Mouse (Mus musculus) lung, embryonic 14.5 days (tissue): ENCODE data around the gene Krtap10-10. TPM values are rescaled to one million over a fixed set of nuclear protein-coding genes. Genes with fewer than 3 reads are reported as not detected.
A peak's percentile ranks its signal among the peaks of the same experiment; 100 is the strongest.
"Not testable (repeated sequence)": the region's sequence is repeated elsewhere in the genome, so short reads cannot be mapped to it uniquely, and the experiment has no call there.

Source experiments
- ATAC-seq: fragments of 200-750 bp; cut with Nextera tagmentation; 2 replicates; pipeline ENCODE4 v1.8.0; 2017; ENCODE audit warnings: mild to moderate bottlenecking, moderate TSS enrichment, moderate library complexity; ENCODE audit not compliant: insufficient read depth
- DNase-seq: peaks from one replicate; pipeline ENCODE4 v3.0.0-alpha.2; 2015
- H3K27ac ChIP-seq: fragments of 300-500 bp; sonication (generic); 2 replicates; pipeline ENCODE4 v1.5.1; 2014; ENCODE audit warnings: low read depth, mild to moderate bottlenecking, moderate library complexity
- H3K27me3 ChIP-seq: fragments of 300-500 bp; sonication (generic); 2 replicates; pipeline ENCODE4 v1.6.1; 2014; ENCODE audit warnings: low read length, control low read depth; ENCODE audit not compliant: insufficient read depth
- H3K36me3 ChIP-seq: fragments of 300-500 bp; sonication (generic); 2 replicates; pipeline ENCODE4 v1.6.1; 2014; ENCODE audit warnings: control low read depth; ENCODE audit not compliant: insufficient read depth
- H3K4me1 ChIP-seq: fragments of 300-500 bp; sonication (generic); 2 replicates; pipeline ENCODE4 v1.6.1; 2014; ENCODE audit warnings: antibody characterized with exemption, control low read depth; ENCODE audit not compliant: insufficient read depth
- H3K4me2 ChIP-seq: fragments of 300-500 bp; sonication (generic); 2 replicates; pipeline ENCODE4 v1.6.1; 2014; ENCODE audit warnings: mild to moderate bottlenecking
- H3K4me3 ChIP-seq: fragments of 300-500 bp; sonication (generic); 2 replicates; pipeline ENCODE4 v1.5.1; 2014; ENCODE audit warnings: low read depth, low read length
- H3K9ac ChIP-seq: fragments of 300-500 bp; sonication (generic); 2 replicates; pipeline ENCODE4 v1.6.1; 2014
- H3K9me3 ChIP-seq: fragments of 300-500 bp; sonication (generic); 2 replicates; pipeline ENCODE4 v1.6.1; 2016; ENCODE audit warnings: low read depth, low read length, control low read depth
- CTCF ChIP-seq: IDR thresholded peaks from 2 replicates; pipeline ENCODE4 v1.5.1; 2016; ENCODE audit warnings: antibody characterized with exemption, low read depth
- WGBS: fragments of 180-500 bp; shearing (Covaris S2); extraction: QIAGEN DNeasy Blood & Tissue Kit; methylation state at CpG from one replicate; pipeline ENCODE4 v1.1.7; 2014; 5-methylcytosine and 5-hydroxymethylcytosine counted together
- polyA plus RNA-seq: library from polyadenylated mRNA; unstranded; fragments of >200 nt; fragmentation: Nextera tagmentation; extraction: Ambion mirVana; gene quantifications from 2 replicates; pipeline ENCODE4 v1.2.1, GENCODE M21; 2014

The Krtap10-10 gene
- polyA plus RNA-seq: not detected in 2 replicates

DNA sequence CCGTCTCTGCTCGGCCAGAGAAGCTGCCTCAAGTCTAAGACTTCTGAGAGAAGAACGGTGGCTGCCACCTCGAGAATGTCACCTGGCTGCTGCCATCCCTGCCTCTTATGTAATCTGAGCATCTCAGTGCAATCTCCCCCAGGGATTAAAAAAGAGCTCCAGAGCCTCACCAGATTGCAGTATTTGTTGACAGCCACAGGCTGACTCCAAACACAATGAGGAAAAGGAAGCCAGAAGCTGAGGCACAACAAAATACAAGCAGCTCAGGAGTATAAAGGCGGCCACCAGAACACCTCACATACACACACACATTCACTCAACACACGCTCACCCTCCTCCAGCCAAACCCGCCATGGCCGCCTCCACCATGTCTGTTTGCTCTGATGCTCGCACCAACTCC is at the start of gene Krtap10-10:
Krtap10-10 (plus strand) TSS at position 301 of the 400 bp plus-strand sequence.
- ATAC-seq: no peak
- no peaks in the 10 kb centered on the region for H3K9me3 ChIP-seq
- H3K27me3 ChIP-seq: no peaks in the 10 kb centered on the region
- H3K4me2 ChIP-seq: no peak within 1 kb of the TSS
- no peak for DNase-seq
- H3K36me3 ChIP-seq: no peaks in the 10 kb centered on the region
- no peak within 1 kb of the TSS for H3K27ac ChIP-seq
- H3K4me1 ChIP-seq: no peaks in the 10 kb centered on the region
- no peak within 1 kb of the TSS for H3K9ac ChIP-seq
- no peak for TF ChIP-seq CTCF
- no peak within 1 kb of the TSS for H3K4me3 ChIP-seq
- whole genome bisulfite sequencing: 51% methylated on average over 9 of the region's 9 CpGs

DNA sequence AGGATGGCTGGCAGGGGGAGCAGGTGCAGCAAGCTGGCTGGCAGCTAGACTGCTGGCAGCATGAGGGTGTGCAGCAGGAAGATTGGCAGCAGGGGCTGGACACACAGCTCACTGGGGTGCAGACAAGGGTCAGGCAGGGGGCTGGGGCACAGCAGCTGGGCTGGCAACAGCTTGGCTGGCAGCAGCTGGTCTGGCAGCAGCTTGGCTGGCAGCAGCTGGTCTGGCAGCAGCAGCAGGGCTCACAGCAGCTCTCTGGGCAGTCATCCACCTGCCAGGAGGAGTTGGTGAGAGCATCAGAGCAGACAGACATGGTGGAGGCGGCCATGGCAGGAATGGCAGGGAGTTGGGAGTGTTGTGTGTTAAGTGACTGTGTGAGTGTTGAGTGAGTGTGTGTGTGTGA is 47.9 kb upstream of the Krtap10-10 start, which contains the start of gene Gm7137:
Gm7137 (minus strand) TSS at position 325 of the 400 bp plus-strand sequence.
- H3K9me3 ChIP-seq, H3K27me3 ChIP-seq, H3K27ac ChIP-seq, H3K4me3 ChIP-seq, H3K4me2 ChIP-seq, H3K9ac ChIP-seq, DNase-seq, H3K4me1 ChIP-seq, H3K36me3 ChIP-seq, ATAC-seq: not testable (repeated sequence)
- no CpG with 5 or more reads among the region's 1 CpGs for WGBS

DNA sequence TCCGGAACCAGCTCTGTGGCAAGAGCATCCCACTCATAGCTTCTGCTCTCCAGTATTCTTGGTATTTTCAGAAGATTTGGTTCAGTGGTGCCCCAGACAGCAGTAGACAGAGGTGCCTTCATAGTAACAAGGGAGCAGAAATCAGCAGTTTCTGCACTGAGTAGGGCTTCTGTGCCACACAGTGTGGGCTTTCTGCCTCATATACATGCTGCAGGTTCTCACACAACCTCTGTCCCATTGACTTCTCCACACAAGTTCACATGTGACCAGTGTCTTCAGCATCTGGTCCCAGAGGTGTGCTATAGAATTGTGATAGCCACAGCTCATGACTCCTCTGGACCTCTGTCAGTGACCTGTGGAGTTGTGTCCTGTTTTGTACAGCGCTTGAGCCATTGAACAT is 47.1 kb upstream of the Krtap10-10 start:
- Histone ChIP-seq H3K36me3 (no peaks in the 10 kb centered on the region), H3K9ac (no peak overlapping the region), H3K4me2 (no peak overlapping the region), H3K9me3 (no peaks in the 10 kb centered on the region), H3K27me3 (no peaks in the 10 kb centered on the region), H3K4me1 (no peaks in the 10 kb centered on the region), H3K4me3 (no peak overlapping the region), H3K27ac (no peak overlapping the region)
- no peak for TF ChIP-seq CTCF
- WGBS: 64% methylated on average over 2 of the region's 2 CpGs
- ATAC-seq (no peak), DNase-seq (no peak)

DNA sequence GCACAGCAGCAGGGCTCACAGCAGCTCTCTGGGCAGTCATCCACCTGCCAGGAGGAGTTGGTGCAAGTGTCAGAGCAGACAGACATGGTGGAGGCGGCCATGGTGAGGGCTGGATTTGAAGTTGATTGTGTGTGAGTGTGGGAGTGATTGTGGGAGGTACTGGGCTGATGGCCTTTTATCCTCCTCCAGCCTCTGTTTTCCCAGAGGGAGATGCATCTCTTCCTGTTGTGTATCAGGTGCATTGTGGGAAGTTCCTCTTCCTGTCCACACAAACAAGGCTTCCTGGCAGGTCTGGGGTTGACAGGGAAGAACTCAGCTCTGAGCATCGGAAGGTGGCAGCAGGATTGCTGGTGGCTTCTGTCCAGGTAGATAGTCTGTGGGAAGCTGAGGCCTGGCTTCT is 40.8 kb upstream of the Krtap10-10 start, which contains the start of gene Gm9639:
Gm9639 (minus strand) TSS at position 101 of the 400 bp plus-strand sequence.
- 38% methylated on average over 2 of the region's 2 CpGs for WGBS
- no peaks in the 10 kb centered on the region for H3K4me1 ChIP-seq
- no peak within 1 kb of the TSS for H3K9ac ChIP-seq
- TF ChIP-seq CTCF: no peak
- no peak within 1 kb of the TSS for H3K27ac ChIP-seq
- no peak within 1 kb of the TSS for H3K4me3 ChIP-seq
- ATAC-seq: no peak
- H3K36me3 ChIP-seq: no peaks in the 10 kb centered on the region
- H3K9me3 ChIP-seq: no peaks in the 10 kb centered on the region
- no peak within 1 kb of the TSS for H3K4me2 ChIP-seq
- H3K27me3 ChIP-seq: no peaks in the 10 kb centered on the region
- no peak for DNase-seq

DNA sequence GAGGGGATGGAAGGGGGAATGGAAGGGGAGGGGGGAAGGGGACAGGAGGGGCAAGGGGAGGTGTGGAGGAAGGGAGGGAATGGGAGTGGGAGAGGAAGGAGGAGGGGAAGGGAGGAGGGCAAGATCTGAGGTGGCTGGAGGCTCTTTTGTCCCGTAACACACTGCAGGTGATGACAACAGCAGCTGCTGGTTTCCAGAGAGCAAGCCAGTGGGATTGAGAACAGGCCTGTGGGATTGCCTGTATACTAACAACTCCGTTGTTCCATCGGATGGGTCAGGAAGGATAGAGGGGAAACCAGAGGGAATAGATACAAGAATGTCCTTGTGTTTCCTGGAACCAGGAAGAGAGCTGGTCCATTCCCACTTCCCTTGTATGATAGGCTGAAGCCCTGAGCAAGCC is 38.1 kb upstream of the Krtap10-10 start:
- no peak for ATAC-seq
- no peaks in the 10 kb centered on the region for H3K9me3 ChIP-seq
- H3K36me3 ChIP-seq: no peaks in the 10 kb centered on the region
- no peaks in the 10 kb centered on the region for H3K4me1 ChIP-seq
- H3K27me3 ChIP-seq: no peaks in the 10 kb centered on the region
- H3K4me2 ChIP-seq: no peak overlapping the region
- no peak for DNase-seq
- no peak overlapping the region for H3K27ac ChIP-seq
- H3K9ac ChIP-seq: no peak overlapping the region
- no peak for TF ChIP-seq CTCF
- no peak overlapping the region for H3K4me3 ChIP-seq
- WGBS: 5% methylated on average over 3 of the region's 3 CpGs

DNA sequence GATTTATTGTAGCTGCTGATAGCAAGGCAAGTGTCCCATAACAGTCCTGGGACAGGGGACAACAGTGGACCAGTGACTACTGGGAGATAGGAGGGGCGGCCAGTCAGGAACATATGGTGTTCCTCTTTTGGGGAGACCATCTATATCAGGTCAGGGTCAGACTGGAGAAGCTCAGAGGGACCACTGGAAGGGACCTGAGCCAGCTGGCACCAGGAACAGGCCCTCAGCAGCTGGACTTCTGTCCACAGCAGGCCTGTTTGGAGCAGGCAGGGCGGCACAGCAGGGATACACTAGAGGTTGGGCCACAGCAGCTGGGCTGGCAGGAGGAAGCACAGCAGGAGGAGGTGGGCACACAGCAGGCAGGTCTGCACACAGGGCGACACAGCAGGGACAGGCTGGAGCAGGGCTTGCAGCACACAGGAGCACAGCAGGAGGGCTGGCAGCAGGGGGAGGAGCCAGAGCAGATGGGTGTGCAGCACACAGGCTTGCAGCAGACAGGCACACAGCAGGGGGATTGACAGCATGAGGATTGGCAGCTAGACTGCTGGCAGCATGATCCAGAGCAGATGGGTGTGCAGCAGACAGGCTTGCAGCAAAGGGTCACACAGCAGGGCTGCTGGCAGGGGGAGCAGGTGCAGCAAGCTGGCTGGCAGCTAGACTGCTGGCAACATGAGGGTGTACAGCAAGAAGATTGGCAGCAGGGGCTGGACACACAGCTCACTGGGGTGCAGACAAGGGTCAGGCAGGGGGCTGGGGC is 37.4 kb upstream of the Krtap10-10 start:
- H3K27me3 ChIP-seq, H3K4me3 ChIP-seq, H3K4me1 ChIP-seq, H3K9me3 ChIP-seq, ATAC-seq, H3K9ac ChIP-seq, H3K4me2 ChIP-seq, H3K36me3 ChIP-seq, H3K27ac ChIP-seq: not testable (repeated sequence)
- WGBS: 36% methylated on average over 3 of the region's 3 CpGs
- DNase-seq: peak; percentile 5

DNA sequence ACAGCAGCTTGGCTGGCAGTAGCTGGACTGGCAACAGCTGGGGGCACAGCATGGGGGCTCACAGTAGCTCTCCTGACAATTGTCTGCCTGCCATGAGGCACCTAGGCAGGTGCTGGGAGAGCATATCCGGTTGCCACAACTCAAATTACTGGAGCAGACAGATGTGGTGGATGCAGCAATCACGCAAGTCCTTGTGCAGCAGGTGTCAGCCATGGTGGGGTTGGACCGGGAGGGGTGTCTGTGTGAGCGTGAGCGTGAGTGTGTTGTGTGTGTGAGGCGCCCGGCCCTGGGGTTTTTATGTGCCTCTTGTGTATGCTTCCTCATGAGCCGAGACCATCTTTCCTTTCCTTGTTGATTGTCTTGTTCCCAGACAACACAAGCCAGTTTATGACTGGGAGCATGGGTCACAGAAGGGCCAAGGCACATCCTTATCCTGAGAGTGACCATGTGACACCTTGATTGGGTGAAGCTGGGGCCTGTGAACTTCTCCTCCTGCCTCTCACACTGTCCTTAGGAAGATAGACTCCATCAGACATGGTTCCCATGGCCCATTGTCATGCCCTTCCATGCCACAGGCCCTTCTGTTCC is 36.7 kb upstream of the Krtap10-10 start, which contains the start of gene Gm19668:
Gm19668 (minus strand) TSS at position 213 of the 588 bp plus-strand sequence.
- no peak for TF ChIP-seq CTCF
- Histone ChIP-seq H3K27me3 (no peaks in the 10 kb centered on the region), H3K9me3 (no peaks in the 10 kb centered on the region), H3K27ac (no peak within 1 kb of the TSS), H3K4me3 (no peak within 1 kb of the TSS), H3K4me2 (no peak within 1 kb of the TSS), H3K9ac (no peak within 1 kb of the TSS), H3K4me1 (no peaks in the 10 kb centered on the region), H3K36me3 (no peaks in the 10 kb centered on the region)
- 53% methylated on average over 8 of the region's 8 CpGs for WGBS
- ATAC-seq: no peak
- no peak for DNase-seq
